Mouse (Mus musculus) layer of hippocampus, adult 8-10 months (tissue): ENCODE measurements around the gene Ankrd61. TPM values are rescaled to one million over a fixed set of nuclear protein-coding genes. Genes with fewer than 3 reads are reported as not detected.

Source experiments
- DNase-seq, 2 experiments: peaks; one replicate each; pipeline ENCODE4 v3.0.0; 2022; ENCODE audit warnings: low spot score in 2 of 2
- total RNA-seq, 4 experiments: library from RNA; stranded (reverse); gene quantifications; 2 replicates each; pipeline ENCODE4 v1.2.4; 2022

Ankrd61 gene
- total RNA-seq, 4 experiments from 2014 or later, result not detected

- DNase-seq, result no peak
These were observed 4.1 kb downstream of the Ankrd61 start for GRCm38 (mm10) chr5:143893396-143893795.

GRCm38 (mm10) chr5:143892255-143892886, 5.1 kb downstream of the Ankrd61 start:
- DNase-seq, result no peak

- no peak for DNase-seq
These were observed 6.7 kb downstream of the Ankrd61 start for GRCm38 (mm10) chr5:143890741-143891140.

- no peak for DNase-seq
These were observed 12.2 kb downstream of the Ankrd61 start for GRCm38 (mm10) chr5:143885274-143885673.

- no peak for DNase-seq
These were observed 22.9 kb downstream of the Ankrd61 start for GRCm38 (mm10) chr5:143874571-143874970.

GRCm38 (mm10) chr5:143871547-143872169, 25.8 kb downstream of the Ankrd61 start:
- DNase-seq, result no peak

Other genes starting within 250 kb of the Ankrd61 start
- gene Usp42, start 165.4 kb downstream of the Ankrd61 start, total RNA-seq, result 10 to 100 TPM; 20.6 to 24.0 (median 21.4) TPM
- gene Eif2ak1, start 79.9 kb downstream of the Ankrd61 start, total RNA-seq, result 10 to 100 TPM; 41.5 to 49.6 (median 43.1) TPM
- gene Aimp2, start 12.2 kb upstream of the Ankrd61 start, total RNA-seq, result 10 to 100 TPM; 28.6 to 31.3 (median 29.1) TPM
- gene Pms2, start 12.3 kb upstream of the Ankrd61 start, total RNA-seq, result 10 to 100 TPM; 18.8 to 22.0 (median 20.8) TPM
- gene Gm42421, start 30.5 kb upstream of the Ankrd61 start, total RNA-seq, result 1 to 10 TPM in 3 of 4 experiments, under 1 TPM in 1; 0.57 to 2.2 (median 1.9) TPM
- 1 to 10 TPM; 4.1 to 4.3 (median 4.2) TPM for gene Rsph10b, start 35.4 kb upstream of the Ankrd61 start, total RNA-seq
- gene Ccz1, start 117.2 kb upstream of the Ankrd61 start, total RNA-seq, result 10 to 100 TPM; 38.1 to 41.0 (median 38.6) TPM
- gene Ocm, start 129.0 kb upstream of the Ankrd61 start, total RNA-seq, result not detected
- gene Lmtk2, start 202.8 kb upstream of the Ankrd61 start, total RNA-seq, result 100 to 1,000 TPM in 2 of 4 experiments, 10 to 100 TPM in 2; 76.3 to 105 (median 90.6) TPM